Mouse (Mus musculus) cerebellum, postnatal 36 days (tissue): ENCODE measurements around the gene Gm20809.
"Not testable (repeated sequence)": the region's sequence is repeated elsewhere in the genome, so short reads cannot be mapped to it uniquely, and the experiment has no call there.

Experiments used
- DNase-seq, 2 experiments: peaks; one replicate each; pipeline ENCODE4 v3.0.0; 2021 to 2022; ENCODE audit warnings: mixed read lengths in 2 of 2

Gene Gm20809

GRCm38 (mm10) chrY:24454757-24455156 is at the start of gene Gm20809:
Gm20809 (plus strand) TSS chrY:24455057.
- not testable (repeated sequence) for DNase-seq
